Mouse (Mus musculus): ENCODE data around the gene Fbll1.
"Not testable (repeated sequence)": the region's sequence is repeated elsewhere in the genome, so short reads cannot be mapped to it uniquely, and the experiment has no call there.

GRCm38 (mm10) chr11:35842560-35842959 lies 43.9 kb upstream of the Fbll1 start:
- not testable (repeated sequence) for TF ChIP-seq CTCF, EP300 (IDR thresholded peaks at IDR 0.05)

All from lung, postnatal 0 days (tissue).